Mouse (Mus musculus): ENCODE data around the gene Tubgcp6. TPM values are rescaled to one million over a fixed set of nuclear protein-coding genes. Genes with fewer than 3 reads are reported as not detected.

The Tubgcp6 gene
- total RNA-seq, 2 experiments from 2014 or later = 15.5 to 16.0 TPM

DNA sequence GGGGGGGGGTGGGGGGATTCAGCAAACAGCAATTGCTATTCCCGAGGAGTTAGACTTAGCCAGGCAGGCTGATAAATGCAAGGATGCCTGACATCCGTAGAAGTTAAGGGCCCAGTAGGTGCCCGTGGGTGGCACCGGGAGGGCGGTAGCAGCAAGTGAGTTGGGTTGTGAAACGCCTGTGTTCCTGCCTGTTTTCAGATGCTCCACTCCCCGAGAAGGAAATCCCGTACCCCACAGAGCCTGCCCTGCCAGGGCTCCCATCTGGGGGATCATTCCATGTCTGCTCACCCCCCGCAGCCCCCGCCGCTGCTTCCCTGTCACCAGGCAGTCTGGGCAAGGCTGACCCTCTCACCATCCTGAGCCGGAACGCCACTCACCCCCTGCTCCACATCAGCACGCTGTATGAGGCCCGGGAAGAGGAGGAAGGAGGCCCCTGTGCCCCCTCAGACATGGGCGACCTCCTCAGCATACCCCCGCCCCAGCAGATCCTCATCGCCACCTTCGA, 53.5 kb downstream of the Tubgcp6 start:
- no peak for ATAC-seq (ENCODE audit: poor library complexity, severe bottlenecking)

DNA sequence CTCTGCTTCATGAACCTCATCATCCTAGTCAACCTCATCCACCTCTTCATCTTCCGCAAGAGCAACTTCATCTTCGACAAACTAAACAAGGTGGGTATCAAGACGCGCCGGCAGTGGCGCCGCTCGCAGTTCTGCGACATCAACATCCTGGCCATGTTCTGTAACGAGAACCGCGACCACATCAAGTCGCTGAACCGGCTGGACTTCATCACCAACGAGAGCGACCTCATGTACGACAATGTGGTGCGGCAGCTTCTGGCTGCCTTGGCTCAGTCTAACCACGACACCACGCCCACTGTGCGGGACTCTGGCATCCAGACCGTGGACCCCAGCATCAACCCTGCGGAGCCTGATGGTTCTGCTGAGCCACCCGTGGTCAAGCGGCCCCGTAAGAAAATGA, 54.7 kb downstream of the Tubgcp6 start:
- ATAC-seq (ENCODE audit: poor library complexity, severe bottlenecking) = no peak

DNA sequence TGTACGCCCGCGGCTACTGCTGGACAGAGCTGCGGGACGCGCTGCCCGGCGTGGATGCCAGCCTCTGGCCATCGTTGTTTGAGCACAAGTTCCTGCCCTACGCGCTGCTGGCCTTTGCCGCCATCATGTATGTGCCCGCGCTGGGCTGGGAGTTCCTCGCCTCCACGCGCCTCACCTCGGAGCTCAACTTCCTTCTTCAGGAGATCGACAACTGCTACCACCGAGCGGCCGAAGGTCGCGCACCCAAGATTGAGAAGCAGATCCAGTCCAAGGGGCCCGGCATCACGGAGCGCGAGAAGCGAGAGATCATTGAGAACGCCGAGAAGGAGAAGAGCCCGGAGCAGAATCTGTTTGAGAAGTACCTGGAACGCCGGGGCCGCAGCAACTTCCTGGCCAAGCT, 55.3 kb downstream of the Tubgcp6 start:
- peak; percentile 81 for ATAC-seq (ENCODE audit: poor library complexity, severe bottlenecking)

DNA sequence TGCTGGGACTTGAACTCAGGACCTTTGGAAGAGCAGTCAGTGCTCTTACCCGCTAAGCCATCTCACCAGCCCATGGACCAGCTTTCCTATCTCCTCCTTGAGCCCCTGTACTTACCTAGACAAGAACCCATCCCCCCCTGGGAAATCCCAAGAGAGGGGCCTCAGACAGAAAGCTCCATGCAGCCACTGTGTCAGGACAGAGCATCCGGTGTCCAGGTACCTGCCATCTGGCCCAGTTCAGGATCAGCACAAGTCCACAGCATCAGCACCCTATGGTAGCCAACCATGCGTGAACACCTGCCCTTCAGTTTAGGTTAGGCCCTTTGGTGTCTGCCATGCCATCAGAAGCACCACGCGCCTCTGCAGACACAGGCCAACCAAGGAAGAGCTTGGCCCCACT, 58.0 kb downstream of the Tubgcp6 start:
- no peak for ATAC-seq (ENCODE audit: poor library complexity, severe bottlenecking)

DNA sequence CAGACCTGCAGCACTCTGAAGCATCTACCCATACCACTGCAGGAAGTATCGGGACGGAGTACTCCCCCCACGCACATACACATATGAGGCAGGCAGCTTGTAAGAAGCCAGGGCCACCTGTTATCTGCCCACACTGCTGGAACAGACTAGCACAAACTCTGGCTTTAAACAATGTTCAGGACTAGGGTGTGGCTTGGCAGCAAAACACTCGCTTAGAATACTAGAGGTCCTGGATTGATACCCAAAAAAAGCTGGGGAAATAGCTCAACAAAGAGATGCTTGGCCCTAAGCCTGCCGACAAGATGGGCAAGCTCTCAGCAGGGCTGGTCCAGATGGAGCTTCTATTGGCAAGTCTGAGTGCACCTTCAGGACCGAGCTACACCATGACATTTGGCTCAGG, 59.4 kb downstream of the Tubgcp6 start:
- no peak for ATAC-seq (ENCODE audit: poor library complexity, severe bottlenecking)

DNA sequence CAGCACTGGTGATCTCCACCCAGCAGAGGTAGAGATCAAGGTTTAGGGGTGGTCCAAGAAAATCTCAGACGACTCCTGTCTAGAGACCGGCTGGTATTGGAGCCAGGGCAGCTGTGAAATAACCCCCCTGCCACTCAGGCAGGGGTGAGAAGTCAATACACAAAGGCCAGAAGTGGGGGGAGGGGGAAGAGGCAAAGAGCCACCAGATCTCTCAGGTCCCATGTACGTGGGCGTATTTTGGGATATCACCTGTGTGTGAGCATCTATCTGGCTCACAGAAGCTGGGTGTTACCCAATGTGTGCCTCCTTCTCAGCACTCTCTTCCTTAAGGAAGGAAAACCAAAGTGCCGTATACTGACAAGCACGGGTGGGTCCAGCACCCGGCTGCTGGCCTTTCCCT, 59.9 kb downstream of the Tubgcp6 start:
- no peak for ATAC-seq (ENCODE audit: poor library complexity, severe bottlenecking)

DNA sequence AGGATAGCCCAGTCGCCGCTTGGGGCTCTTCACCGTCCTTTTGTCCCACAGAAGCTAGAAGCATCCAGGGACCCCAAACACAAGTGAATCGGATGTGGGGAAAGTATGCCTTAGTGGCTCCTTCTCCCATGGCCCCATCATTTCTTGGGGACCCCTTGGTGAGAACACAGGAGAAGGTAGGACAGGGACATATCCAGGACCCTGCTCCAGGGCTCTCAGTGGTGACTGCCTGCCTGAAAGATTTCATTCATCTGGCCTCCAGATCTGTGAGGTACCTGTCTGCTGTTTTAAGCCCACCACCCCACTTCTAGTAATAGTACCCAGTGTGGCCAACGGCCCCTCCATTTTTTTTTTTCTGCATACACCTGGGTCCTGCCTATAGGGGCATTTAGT, 60.4 kb downstream of the Tubgcp6 start:
- ATAC-seq (ENCODE audit: poor library complexity, severe bottlenecking) = no peak

DNA sequence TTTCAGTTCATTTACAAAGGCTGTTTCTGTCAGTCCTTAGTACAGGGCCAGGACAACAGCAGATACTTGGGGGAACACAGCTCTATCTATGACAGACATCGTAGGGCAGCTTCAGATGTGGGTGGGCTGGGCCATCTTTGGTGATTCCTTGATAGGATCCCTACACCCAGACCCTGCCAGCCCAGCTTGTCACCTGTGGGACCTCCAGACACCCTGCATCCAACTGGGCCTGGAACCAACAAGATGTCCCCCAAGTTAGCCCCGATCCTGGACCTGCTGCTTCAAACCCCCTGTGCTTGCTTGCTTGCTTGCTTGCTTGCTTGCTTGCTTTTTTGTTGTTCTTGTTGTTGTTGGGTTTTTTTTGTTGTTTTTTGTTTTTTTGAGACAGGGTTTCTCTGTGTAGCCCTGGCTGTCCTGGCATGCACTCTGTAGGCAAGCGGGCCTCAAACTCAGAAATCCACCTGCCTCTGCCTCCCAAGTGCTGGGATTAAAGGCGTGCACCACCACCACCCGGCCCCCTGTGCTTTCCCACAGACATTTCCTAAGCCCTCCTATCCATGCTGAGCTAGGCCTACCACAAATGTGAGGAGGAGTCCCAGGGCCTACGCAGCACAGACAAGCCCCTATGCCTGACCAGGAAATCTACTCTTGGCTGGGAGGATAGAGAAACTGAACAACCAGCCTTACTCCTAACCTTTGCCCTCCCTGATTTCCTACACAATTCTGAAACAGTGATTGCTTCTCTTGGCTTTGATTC, 61.0 kb downstream of the Tubgcp6 start:
- ATAC-seq (ENCODE audit: poor library complexity, severe bottlenecking) = no peak

DNA sequence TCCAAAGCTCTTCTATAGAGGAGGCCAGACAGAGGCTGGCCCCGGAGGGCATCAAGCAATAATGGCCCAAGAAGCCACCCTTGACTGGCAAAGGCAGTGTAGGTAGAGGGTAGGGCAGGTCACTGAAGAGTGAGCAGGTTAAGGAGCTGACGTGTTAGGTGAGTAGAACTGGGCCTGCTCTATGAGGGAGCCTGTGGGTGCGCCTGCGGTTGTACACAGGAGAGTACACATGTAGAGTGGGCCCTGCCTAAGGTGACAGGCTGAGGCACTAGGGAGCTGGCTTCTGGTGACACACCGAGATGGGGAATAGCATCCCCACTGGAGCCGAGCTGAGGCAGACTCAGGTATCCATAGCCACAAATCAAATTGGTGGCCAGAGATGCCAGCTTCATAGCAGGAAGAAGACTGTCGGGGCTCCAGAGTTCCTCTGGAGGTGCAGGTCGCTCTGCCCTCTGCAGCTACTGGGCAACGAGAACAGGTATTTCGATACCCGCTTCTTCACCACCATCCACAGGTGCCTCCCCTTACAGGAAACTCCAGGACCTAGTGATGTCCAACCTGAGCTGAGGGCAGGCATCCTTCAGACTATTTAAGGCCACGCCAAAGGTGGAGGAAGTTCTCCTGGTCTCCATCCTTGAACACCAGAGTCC, 62.0 kb downstream of the Tubgcp6 start:
- ATAC-seq (ENCODE audit: poor library complexity, severe bottlenecking) = no peak

DNA sequence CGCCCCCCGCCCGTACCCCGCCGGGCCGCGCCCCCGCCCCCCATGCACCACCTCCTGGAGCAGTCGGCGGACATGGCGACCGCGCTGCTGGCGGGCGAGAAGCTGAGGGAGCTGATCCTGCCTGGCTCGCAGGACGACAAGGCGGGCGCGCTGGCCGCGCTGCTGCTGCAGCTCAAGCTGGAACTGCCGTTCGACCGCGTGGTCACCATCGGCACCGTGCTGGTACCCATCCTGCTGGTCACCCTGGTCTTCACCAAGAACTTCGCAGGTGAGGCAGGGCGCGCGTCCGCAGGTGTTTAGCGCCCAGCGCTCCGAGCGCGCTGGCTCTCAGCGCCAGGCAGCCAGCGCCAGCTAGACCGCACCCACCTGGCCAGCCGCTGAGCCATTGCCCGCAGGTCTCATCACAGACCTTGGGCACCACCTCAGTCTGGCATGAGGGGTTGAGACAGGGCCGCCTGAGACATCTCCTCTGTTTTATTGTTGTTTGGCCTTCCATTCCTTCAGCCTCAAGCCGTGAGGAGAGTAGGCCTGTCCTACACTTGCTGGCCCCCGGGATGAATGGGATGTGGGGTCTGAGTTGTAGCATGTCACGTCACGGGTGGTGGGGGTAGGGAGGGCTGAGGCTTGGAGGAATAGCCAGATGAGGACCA, 62.8 kb downstream of the Tubgcp6 start:
- ATAC-seq (ENCODE audit: poor library complexity, severe bottlenecking) = no peak

DNA sequence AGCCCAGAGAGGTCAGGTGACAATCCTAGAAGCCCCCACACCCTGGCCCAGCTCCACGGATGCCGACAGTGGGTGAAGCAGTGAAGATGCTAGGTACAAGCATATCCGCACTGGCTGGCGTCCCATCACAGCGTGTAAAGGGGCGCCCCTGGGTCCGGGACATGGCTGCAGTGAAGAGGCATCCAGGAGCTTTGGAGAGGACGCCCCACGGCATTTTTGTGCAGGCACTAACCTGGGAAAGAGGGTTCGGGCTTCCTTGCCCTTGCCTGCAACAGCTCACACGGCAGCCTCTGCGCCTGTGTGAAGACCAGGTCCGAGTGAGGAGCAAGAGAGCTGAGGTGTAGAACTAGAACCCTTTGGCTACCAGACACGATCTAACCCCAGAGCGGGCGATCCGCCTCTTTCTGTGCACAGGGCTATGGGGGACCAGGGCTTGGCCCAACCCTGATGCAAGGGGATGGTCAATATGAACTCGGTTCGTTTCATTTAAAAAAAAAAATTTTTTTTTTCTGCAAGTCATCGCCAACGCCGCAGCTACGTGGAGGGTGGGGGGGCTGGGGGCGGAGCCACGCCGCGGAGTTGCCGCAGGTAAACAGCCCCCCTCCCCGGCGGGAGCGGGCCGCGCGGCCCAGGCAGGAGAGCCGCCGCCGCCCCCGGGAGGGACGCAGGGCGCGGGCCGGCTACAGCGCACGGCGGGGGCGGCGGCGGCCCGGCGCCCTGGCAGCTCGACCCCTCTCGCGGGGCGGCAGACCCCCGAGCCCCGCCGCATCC, 63.6 kb downstream of the Tubgcp6 start, which contains the start of gene Panx2:
TSS of gene Panx2 (plus strand) at position 574 of the 771 bp plus-strand sequence.
- peak; percentile 10; the same call in 1 of the 2 replicates for ATAC-seq (ENCODE audit: poor library complexity, severe bottlenecking)

DNA sequence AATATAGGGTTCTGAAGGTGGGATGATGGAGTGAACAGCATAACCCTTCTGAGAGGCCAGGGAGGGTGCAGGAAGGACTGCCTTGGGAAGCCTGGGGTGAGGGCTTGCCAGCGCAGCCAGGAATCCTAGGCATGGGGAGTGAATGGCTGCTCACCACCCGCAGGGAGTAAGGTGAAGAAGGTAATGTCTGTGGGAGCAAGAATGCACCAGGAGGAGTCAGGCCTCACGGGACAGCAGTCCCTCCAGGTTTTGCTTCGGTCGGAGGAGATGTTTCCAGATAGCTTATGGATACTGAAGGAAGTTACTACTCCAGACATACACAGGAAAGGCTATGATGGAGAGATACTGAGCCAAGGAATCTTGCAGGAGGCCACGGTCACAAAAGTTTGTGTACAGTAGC, 64.2 kb downstream of the Tubgcp6 start:
- no peak for ATAC-seq (ENCODE audit: poor library complexity, severe bottlenecking)

DNA sequence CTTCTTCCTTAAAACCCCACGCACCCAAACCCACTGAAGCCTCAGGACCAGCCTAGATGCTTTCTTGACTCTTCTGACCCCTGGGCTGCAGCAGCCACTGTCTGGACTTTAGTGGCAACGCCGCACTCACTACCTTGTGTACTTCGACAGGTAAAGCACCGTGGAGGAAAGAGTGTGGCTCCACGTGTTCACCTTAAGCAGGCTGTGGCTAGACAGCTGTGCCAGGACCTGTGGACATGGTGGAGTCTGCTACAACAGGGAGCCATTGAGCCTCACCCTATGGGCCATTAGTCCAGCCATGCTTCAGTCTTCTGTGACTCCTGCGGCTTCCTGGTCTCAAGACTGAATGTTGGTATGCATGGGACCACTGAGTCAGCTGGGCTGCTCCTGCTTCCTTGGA, 68.2 kb downstream of the Tubgcp6 start:
- ATAC-seq (ENCODE audit: poor library complexity, severe bottlenecking) = no peak

Other genes with a start within 250 kb of the Tubgcp6 start
- gene Ttll8, start 168.7 kb downstream of the Tubgcp6 start, total RNA-seq (2015) = not detected in 2 replicates
- gene Ttll8, start 168.7 kb downstream of the Tubgcp6 start, total RNA-seq (2017) = not detected in 2 replicates
- not detected in 2 replicates for gene Mlc1, start 144.1 kb downstream of the Tubgcp6 start, total RNA-seq (2015)
- not detected in 2 replicates for gene Mlc1, start 144.1 kb downstream of the Tubgcp6 start, total RNA-seq (2017)
- gene Mov10l1, start 140.2 kb downstream of the Tubgcp6 start, total RNA-seq (2015) = not detected in 2 replicates
- not detected in 2 replicates for gene Mov10l1, start 140.2 kb downstream of the Tubgcp6 start, total RNA-seq (2017)
- gene Panx2, start 63.4 kb downstream of the Tubgcp6 start, total RNA-seq (2015) = not detected in 2 replicates
- gene Panx2, start 63.4 kb downstream of the Tubgcp6 start, total RNA-seq (2017) = not detected in 2 replicates
- gene Trabd, start 48.0 kb downstream of the Tubgcp6 start, total RNA-seq (2015) = 25.6 and 26.7 TPM in 2 replicates
- 27.7 and 31.8 TPM in 2 replicates for gene Trabd, start 48.0 kb downstream of the Tubgcp6 start, total RNA-seq (2017)
- 11.4 and 13.8 TPM in 2 replicates for gene Selenoo, start 34.0 kb downstream of the Tubgcp6 start, total RNA-seq (2015)
- gene Selenoo, start 34.0 kb downstream of the Tubgcp6 start, total RNA-seq (2017) = 17.4 and 18.0 TPM in 2 replicates
- gene Hdac10, start 5.6 kb upstream of the Tubgcp6 start, total RNA-seq (2015) = 5.3 and 7.8 TPM in 2 replicates
- gene Hdac10, start 5.6 kb upstream of the Tubgcp6 start, total RNA-seq (2017) = 11.0 and 12.8 TPM in 2 replicates
- gene Mapk12, start 17.6 kb upstream of the Tubgcp6 start, total RNA-seq (2015) = 0.64 and 0.65 TPM in 2 replicates
- gene Mapk12, start 17.6 kb upstream of the Tubgcp6 start, total RNA-seq (2017) = not detected in 2 replicates
- 0.40 and 0.43 TPM in 2 replicates for gene Mapk11, start 26.5 kb upstream of the Tubgcp6 start, total RNA-seq (2015)
- gene Mapk11, start 26.5 kb upstream of the Tubgcp6 start, total RNA-seq (2017) = 0.24 and 0.51 TPM in 2 replicates
- 95.9 and 101 TPM in 2 replicates for gene Plxnb2, start 57.7 kb upstream of the Tubgcp6 start, total RNA-seq (2015)
- gene Plxnb2, start 57.7 kb upstream of the Tubgcp6 start, total RNA-seq (2017) = 111 and 118 TPM in 2 replicates
- 0.71 and 1.4 TPM in 2 replicates for gene Dennd6b, start 73.4 kb upstream of the Tubgcp6 start, total RNA-seq (2015)
- gene Dennd6b, start 73.4 kb upstream of the Tubgcp6 start, total RNA-seq (2017) = 0.59 and 0.89 TPM in 2 replicates
- gene Ppp6r2, start 88.4 kb upstream of the Tubgcp6 start, total RNA-seq (2015) = 10.5 and 13.1 TPM in 2 replicates
- 11.6 and 12.4 TPM in 2 replicates for gene Ppp6r2, start 88.4 kb upstream of the Tubgcp6 start, total RNA-seq (2017)
- 109 and 120 TPM in 2 replicates for gene Sbf1, start 192.2 kb upstream of the Tubgcp6 start, total RNA-seq (2015)
- 40.6 and 53.5 TPM in 2 replicates for gene Sbf1, start 192.2 kb upstream of the Tubgcp6 start, total RNA-seq (2017)
- 0.16 TPM in 1 of 2 replicates, not detected in the other for gene Adm2, start 199.6 kb upstream of the Tubgcp6 start, total RNA-seq (2015)
- gene Adm2, start 199.6 kb upstream of the Tubgcp6 start, total RNA-seq (2017) = not detected in 2 replicates
- not detected in 2 replicates for gene Miox, start 211.3 kb upstream of the Tubgcp6 start, total RNA-seq (2015)
- gene Miox, start 211.3 kb upstream of the Tubgcp6 start, total RNA-seq (2017) = 0.99 and 1.0 TPM in 2 replicates
- 31.0 and 31.8 TPM in 2 replicates for gene Lmf2, start 232.5 kb upstream of the Tubgcp6 start, total RNA-seq (2015)
- gene Lmf2, start 232.5 kb upstream of the Tubgcp6 start, total RNA-seq (2017) = 28.7 and 31.6 TPM in 2 replicates
- 89.5 and 98.1 TPM in 2 replicates for gene Ncaph2, start 232.6 kb upstream of the Tubgcp6 start, total RNA-seq (2015)
- gene Ncaph2, start 232.6 kb upstream of the Tubgcp6 start, total RNA-seq (2017) = 86.6 and 92.0 TPM in 2 replicates

Measured in megakaryocyte, adult 5-6 weeks (primary cell).